Mouse (Mus musculus) hindbrain, embryonic 14.5 days (tissue): ENCODE results near the gene Smarca1. TPM values are rescaled to one million over a fixed set of nuclear protein-coding genes. Genes with fewer than 3 reads are reported as not detected.

Experiments
- ATAC-seq: fragments of 200-750 bp; cut with Nextera tagmentation; 2 replicates; pipeline ENCODE4 v1.8.0; 2017; ENCODE audit warnings: moderate number of reproducible peaks, mild to moderate bottlenecking, moderate TSS enrichment, moderate library complexity; ENCODE audit not compliant: low FRiP score
- DNase-seq: peaks from one replicate; pipeline ENCODE4 v3.0.0-alpha.2; 2015; ENCODE audit warnings: low spot score
- H3K27ac ChIP-seq: fragments of 300-500 bp; sonication (generic); 2 replicates; pipeline ENCODE4 v1.5.1; 2014; ENCODE audit warnings: mild to moderate bottlenecking, moderate library complexity
- H3K27me3 ChIP-seq: fragments of 300-500 bp; sonication (generic); 2 replicates; pipeline ENCODE4 v1.6.1; 2014; ENCODE audit warnings: mild to moderate bottlenecking, low read length, mixed read lengths; ENCODE audit not compliant: control insufficient read depth, insufficient read depth
- H3K36me3 ChIP-seq: fragments of 300-500 bp; sonication (generic); replicated peaks from 2 replicates; pipeline ENCODE4 v1.6.1; 2014; ENCODE audit not compliant: control insufficient read depth, insufficient read depth
- H3K4me1 ChIP-seq: fragments of 300-500 bp; sonication (generic); replicated peaks from 2 replicates; pipeline ENCODE4 v1.6.1; 2014; ENCODE audit warnings: antibody characterized with exemption, low read length, mixed read lengths; ENCODE audit not compliant: control insufficient read depth, insufficient read depth
- H3K4me2 ChIP-seq: fragments of 300-500 bp; sonication (generic); replicated peaks from 2 replicates; pipeline ENCODE4 v1.6.1; 2014; ENCODE audit warnings: mild to moderate bottlenecking, moderate library complexity
- H3K4me3 ChIP-seq: fragments of 300-500 bp; sonication (generic); replicated peaks from 2 replicates; pipeline ENCODE4 v1.5.1; 2014; ENCODE audit warnings: mild to moderate bottlenecking, low read length
- H3K9ac ChIP-seq: fragments of 300-500 bp; sonication (generic); 2 replicates; pipeline ENCODE4 v1.6.1; 2014
- H3K9me3 ChIP-seq: fragments of 300-500 bp; sonication (generic); 2 replicates; pipeline ENCODE4 v1.6.1; 2016; ENCODE audit warnings: low read length; ENCODE audit not compliant: control insufficient read depth
- WGBS: fragments of 180-500 bp; shearing (Covaris S2); extraction: QIAGEN DNeasy Blood & Tissue Kit; methylation state at CpG from one replicate; pipeline ENCODE4 v1.1.7; 2014; 5-methylcytosine and 5-hydroxymethylcytosine counted together
- polyA plus RNA-seq: library from polyadenylated mRNA; unstranded; fragments of >200 nt; fragmentation: Nextera tagmentation; extraction: Ambion mirVana; gene quantifications from 2 replicates; pipeline ENCODE4 v1.2.1, GENCODE M21; 2014

The Smarca1 gene
- polyA plus RNA-seq, 1 experiment from 2014 or later, result 37.3 TPM

GRCm38 (mm10) chrX:47835098-47835834 lies 57.5 kb downstream of the Smarca1 start:
- no peak overlapping the region for H3K4me3 ChIP-seq
- no peaks in the 10 kb centered on the region for H3K27me3 ChIP-seq
- no peaks in the 10 kb centered on the region for H3K4me1 ChIP-seq
- H3K9me3 ChIP-seq, result no peaks in the 10 kb centered on the region
- H3K27ac ChIP-seq, result no peak overlapping the region
- ATAC-seq, result no peak
- H3K9ac ChIP-seq, result no peak overlapping the region
- WGBS, result 86% methylated on average over 6 of the region's 6 CpGs
- H3K4me2 ChIP-seq, result no peak overlapping the region
- no peaks in the 10 kb centered on the region for H3K36me3 ChIP-seq
- no peak for DNase-seq

- DNase-seq (no peak), ATAC-seq (no peak)
- no peaks in the 10 kb centered on the region for H3K36me3 ChIP-seq
- no peaks in the 10 kb centered on the region for H3K27me3 ChIP-seq
- no peak overlapping the region for H3K27ac ChIP-seq
- H3K4me3 ChIP-seq, result no peak overlapping the region
- H3K9me3 ChIP-seq, result no peaks in the 10 kb centered on the region
- 90% methylated on average over 2 of the region's 2 CpGs for WGBS
- H3K4me1 ChIP-seq, result no peaks in the 10 kb centered on the region
- no peak overlapping the region for H3K9ac ChIP-seq
- H3K4me2 ChIP-seq, result no peak overlapping the region
These were observed 59.3 kb downstream of the Smarca1 start for GRCm38 (mm10) chrX:47833431-47833830.

GRCm38 (mm10) chrX:47820566-47820965 lies 72.2 kb downstream of the Smarca1 start:
- Histone ChIP-seq H3K27me3 (no peaks in the 10 kb centered on the region), H3K9ac (no peak overlapping the region), H3K4me2 (no peak overlapping the region), H3K27ac (no peak overlapping the region), H3K36me3 (peaks cover 14% of the 10 kb centered on the region; the same call in 1 of the 2 replicates), H3K9me3 (no peaks in the 10 kb centered on the region), H3K4me3 (no peak overlapping the region), H3K4me1 (no peaks in the 10 kb centered on the region)
- no peak for ATAC-seq
- WGBS, result 70% methylated on average over 2 of the region's 2 CpGs
- DNase-seq, result peak; percentile 69

GRCm38 (mm10) chrX:47808717-47809116 lies 84.1 kb downstream of the Smarca1 start:
- Histone ChIP-seq H3K36me3 (no peaks in the 10 kb centered on the region), H3K27me3 (no peaks in the 10 kb centered on the region), H3K9ac (no peak overlapping the region), H3K4me3 (no peak overlapping the region), H3K9me3 (no peaks in the 10 kb centered on the region), H3K4me2 (no peak overlapping the region), H3K4me1 (no peaks in the 10 kb centered on the region), H3K27ac (no peak overlapping the region)
- no peak for DNase-seq
- ATAC-seq, result no peak
- 75% methylated on average over 2 of the region's 2 CpGs for WGBS

GRCm38 (mm10) chrX:47764440-47764839 lies 128.3 kb downstream of the Smarca1 start:
- Histone ChIP-seq H3K36me3 (no peaks in the 10 kb centered on the region), H3K4me1 (no peaks in the 10 kb centered on the region), H3K27ac (no peak overlapping the region), H3K27me3 (no peaks in the 10 kb centered on the region), H3K4me2 (no peak overlapping the region), H3K4me3 (no peak overlapping the region), H3K9me3 (no peaks in the 10 kb centered on the region), H3K9ac (no peak overlapping the region)
- ATAC-seq (no peak), DNase-seq (no peak)
- 86% methylated on average over 1 of the region's 1 CpGs for WGBS

- DNase-seq, result no peak
- H3K27me3 ChIP-seq, result no peaks in the 10 kb centered on the region
- no peaks in the 10 kb centered on the region for H3K9me3 ChIP-seq
- H3K4me3 ChIP-seq, result no peak overlapping the region
- no peak for ATAC-seq
- WGBS, result 59% methylated on average over 1 of the region's 1 CpGs
- H3K9ac ChIP-seq, result no peak overlapping the region
- no peak overlapping the region for H3K27ac ChIP-seq
- no peak overlapping the region for H3K4me2 ChIP-seq
- no peaks in the 10 kb centered on the region for H3K36me3 ChIP-seq
- no peaks in the 10 kb centered on the region for H3K4me1 ChIP-seq
These were observed 132.6 kb downstream of the Smarca1 start for GRCm38 (mm10) chrX:47760212-47760611.

Other genes starting within 250 kb of the Smarca1 start
- 35.9 and 36.9 TPM in 2 replicates for gene Ocrl, start 19.4 kb upstream of the Smarca1 start, polyA plus RNA-seq
- gene Apln, start 141.9 kb upstream of the Smarca1 start, polyA plus RNA-seq, result 1.7 and 2.0 TPM in 2 replicates
- 0.35 and 0.70 TPM in 2 replicates for gene Xpnpep2, start 215.8 kb upstream of the Smarca1 start, polyA plus RNA-seq